Mouse (Mus musculus) urinary bladder, postnatal 10 days (tissue): ENCODE results near the gene Actl7b.

ENCODE experiments used
- DNase-seq: peaks from one replicate; pipeline ENCODE4 v3.0.0; 2022; ENCODE audit warnings: low spot score

Gene Actl7b

GRCm38 (mm10) chr4:56713155-56713554 is 28.1 kb downstream of the Actl7b start:
- no peak for DNase-seq

- DNase-seq: no peak
Observed at GRCm38 (mm10) chr4:56702234-56702633, 39.0 kb downstream of the Actl7b start.

- no peak for DNase-seq
Observed at GRCm38 (mm10) chr4:56698671-56699070, 42.6 kb downstream of the Actl7b start.

GRCm38 (mm10) chr4:56696401-56696800 is 44.8 kb downstream of the Actl7b start:
- no peak for DNase-seq
